Mouse (Mus musculus): ENCODE results near the gene Abcb8.

DNA sequence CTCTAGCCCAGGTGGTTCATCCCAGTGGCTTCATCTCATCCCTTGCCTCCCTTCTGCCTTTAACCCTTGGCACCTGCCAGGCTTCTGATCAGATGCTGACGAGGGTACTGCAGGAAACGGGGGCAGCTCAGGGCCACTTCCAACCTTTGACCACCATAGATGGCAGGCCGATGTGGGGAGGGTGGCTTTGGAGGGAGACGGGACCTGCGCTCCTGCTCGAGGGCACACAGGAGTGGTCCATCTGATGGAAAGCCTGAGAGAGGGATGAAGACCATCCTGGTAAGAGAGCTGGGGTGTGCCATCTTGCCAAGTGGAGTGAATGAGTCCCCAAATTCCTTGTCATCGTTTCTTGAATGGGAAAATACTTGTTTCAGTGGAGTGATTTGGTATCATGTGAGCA lies 49.7 kb downstream of the Abcb8 start:
- TF ChIP-seq GATA1 (IDR thresholded peaks at IDR 0.05; ENCODE audit: low read depth, low read length) (no peak), CTCF (IDR thresholded peaks at IDR 0.05 in 2 of 3, conservative IDR thresholded peaks at IDR 0.05 in 1 of 3; ENCODE audit: control insufficient read depth in 1 of 3, insufficient read depth in 1 of 3, low read depth in 2 of 3, low read length in 3 of 3, poor library complexity in 1 of 3, severe bottlenecking in 1 of 3) (no peak), MXI1 (IDR thresholded peaks at IDR 0.05; ENCODE audit: low read depth, low read length) (no peak), TBP (IDR thresholded peaks at IDR 0.05; ENCODE audit: low read depth, low read length) (no peak), ETS1 (IDR thresholded peaks at IDR 0.05; ENCODE audit: low read depth, low read length) (no peak), POLR2A (IDR thresholded peaks at IDR 0.05; ENCODE audit: control insufficient read depth in 1 of 2, insufficient read depth in 1 of 2, low read depth in 1 of 2, low read length in 2 of 2, poor library complexity in 1 of 2) (0 out of 4 replicates have a peak, but pooled peaks of 1 of the 2 experiments have one; percentile 7), MYB (IDR thresholded peaks at IDR 0.05; ENCODE audit: low read depth, low read length) (no peak), EP300 (IDR thresholded peaks at IDR 0.05; ENCODE audit: low read depth in 1 of 2, low read length in 2 of 2) (no peak), KAT2A (conservative IDR thresholded peaks at IDR 0.05; ENCODE audit: low read depth, low read length) (no peak), ELF1 (IDR thresholded peaks at IDR 0.05; ENCODE audit: low read depth, low read length) (no peak)
